Mouse (Mus musculus): ENCODE results near the gene Ccdc177. TPM values are rescaled to one million over a fixed set of nuclear protein-coding genes. Genes with fewer than 3 reads are reported as not detected.

The Ccdc177 gene
- total and polyA plus RNA-seq, 2 experiments from 2014 or later, result not detected

DNA sequence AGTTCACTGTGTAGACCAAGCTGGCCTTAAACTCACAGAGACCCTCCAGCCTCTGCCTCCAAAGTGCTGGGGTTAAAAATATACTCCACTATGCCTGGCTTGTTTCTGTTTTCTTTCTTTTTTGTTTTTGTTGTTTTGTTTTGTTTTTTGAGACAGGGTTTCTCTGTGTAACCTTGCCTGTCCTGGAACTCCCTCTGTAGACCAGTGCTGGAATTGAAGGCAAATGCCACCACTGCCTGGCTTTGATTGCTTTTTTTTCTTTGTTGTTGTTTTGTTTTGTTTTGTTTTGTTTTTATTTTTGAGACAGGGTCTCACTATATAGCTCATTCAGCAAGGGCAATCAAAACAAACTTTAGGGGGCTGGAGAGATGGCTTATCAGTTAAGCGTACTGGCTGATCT, 41.0 kb upstream of the Ccdc177 start:
- WGBS, result 100% methylated on average over 1 of the region's 1 CpGs
- H3K36me3 ChIP-seq (replicated peaks; ENCODE audit: control insufficient read depth, insufficient read depth, low read length), result no peaks in the 10 kb centered on the region
- no peaks in the 10 kb centered on the region for H3K27me3 ChIP-seq (ENCODE audit: control insufficient read depth, insufficient read depth, low read length)
- no peak for ATAC-seq (ENCODE audit: insufficient read depth, low read depth)
- H3K27ac ChIP-seq (ENCODE audit: low read depth), result no peak overlapping the region
- DNase-seq (ENCODE audit: low spot score), result no peak
- H3K9me3 ChIP-seq (replicated peaks; ENCODE audit: control insufficient read depth, low read length), result no peaks in the 10 kb centered on the region
- peaks cover 14% of the 10 kb centered on the region for H3K4me1 ChIP-seq (ENCODE audit: control insufficient read depth, insufficient read depth)
- H3K9ac ChIP-seq (replicated peaks; ENCODE audit: low read depth, low read length), result no peak overlapping the region
- H3K4me2 ChIP-seq (ENCODE audit: low read depth, low read length), result no peak overlapping the region
- no peak overlapping the region for H3K4me3 ChIP-seq (ENCODE audit: low read depth, low read length)
- no peak for TF ChIP-seq CTCF (IDR thresholded peaks at IDR 0.05; ENCODE audit: low read depth)
- no peak for TF ChIP-seq EP300 (IDR thresholded peaks at IDR 0.05; ENCODE audit: low read depth)

- no peak for TF ChIP-seq EP300 (IDR thresholded peaks at IDR 0.05; ENCODE audit: low read depth)
- TF ChIP-seq CTCF (IDR thresholded peaks at IDR 0.05; ENCODE audit: low read depth), result no peak
- ATAC-seq (ENCODE audit: insufficient read depth, low read depth) (no peak), DNase-seq (ENCODE audit: low spot score) (no peak)
- Histone ChIP-seq H3K4me1 (ENCODE audit: control insufficient read depth, insufficient read depth) (peaks cover 23% of the 10 kb centered on the region), H3K4me2 (ENCODE audit: low read depth, low read length) (no peak overlapping the region), H3K4me3 (ENCODE audit: low read depth, low read length) (no peak overlapping the region), H3K9me3 (replicated peaks; ENCODE audit: control insufficient read depth, low read length) (no peaks in the 10 kb centered on the region), H3K9ac (replicated peaks; ENCODE audit: low read depth, low read length) (no peak overlapping the region), H3K27me3 (ENCODE audit: control insufficient read depth, insufficient read depth, low read length) (no peaks in the 10 kb centered on the region), H3K27ac (ENCODE audit: low read depth) (no peak overlapping the region), H3K36me3 (replicated peaks; ENCODE audit: control insufficient read depth, insufficient read depth, low read length) (no peaks in the 10 kb centered on the region)
- 95% methylated on average over 3 of the region's 3 CpGs for WGBS
These were observed 39.7 kb upstream of the Ccdc177 start for GRCm38 (mm10) chr12:80800156-80800555.

GRCm38 (mm10) chr12:80798271-80798670, 37.8 kb upstream of the Ccdc177 start:
- no peak overlapping the region for H3K4me3 ChIP-seq (ENCODE audit: low read depth, low read length)
- H3K4me2 ChIP-seq (ENCODE audit: low read depth, low read length), result no peak overlapping the region
- peaks cover 18% of the 10 kb centered on the region for H3K4me1 ChIP-seq (ENCODE audit: control insufficient read depth, insufficient read depth)
- DNase-seq (ENCODE audit: low spot score) (no peak), ATAC-seq (ENCODE audit: insufficient read depth, low read depth) (no peak)
- H3K9ac ChIP-seq (replicated peaks; ENCODE audit: low read depth, low read length), result no peak overlapping the region
- no peaks in the 10 kb centered on the region for H3K9me3 ChIP-seq (replicated peaks; ENCODE audit: control insufficient read depth, low read length)
- H3K27ac ChIP-seq (ENCODE audit: low read depth), result no peak overlapping the region
- TF ChIP-seq CTCF (IDR thresholded peaks at IDR 0.05; ENCODE audit: low read depth), result no peak
- no peak for TF ChIP-seq EP300 (IDR thresholded peaks at IDR 0.05; ENCODE audit: low read depth)
- no peaks in the 10 kb centered on the region for H3K36me3 ChIP-seq (replicated peaks; ENCODE audit: control insufficient read depth, insufficient read depth, low read length)
- no peaks in the 10 kb centered on the region for H3K27me3 ChIP-seq (ENCODE audit: control insufficient read depth, insufficient read depth, low read length)

- no peak for ATAC-seq (ENCODE audit: insufficient read depth, low read depth)
- H3K27ac ChIP-seq (ENCODE audit: low read depth), result peak overlapping the region; percentile 63
- DNase-seq (ENCODE audit: low spot score), result peak; percentile 37
These were observed 34.7 kb upstream of the Ccdc177 start for GRCm38 (mm10) chr12:80794935-80795785.

GRCm38 (mm10) chr12:80794522-80794921, 34.0 kb upstream of the Ccdc177 start:
- H3K9ac ChIP-seq (replicated peaks; ENCODE audit: low read depth, low read length), result no peak overlapping the region
- H3K9me3 ChIP-seq (replicated peaks; ENCODE audit: control insufficient read depth, low read length), result no peaks in the 10 kb centered on the region
- 94% methylated on average over 4 of the region's 4 CpGs for whole genome bisulfite sequencing
- no peak overlapping the region for H3K27ac ChIP-seq (ENCODE audit: low read depth)
- no peaks in the 10 kb centered on the region for H3K36me3 ChIP-seq (replicated peaks; ENCODE audit: control insufficient read depth, insufficient read depth, low read length)
- no peaks in the 10 kb centered on the region for H3K27me3 ChIP-seq (ENCODE audit: control insufficient read depth, insufficient read depth, low read length)
- H3K4me2 ChIP-seq (ENCODE audit: low read depth, low read length), result no peak overlapping the region
- H3K4me1 ChIP-seq (ENCODE audit: control insufficient read depth, insufficient read depth), result peaks cover 30% of the 10 kb centered on the region
- DNase-seq (ENCODE audit: low spot score) (no peak), ATAC-seq (ENCODE audit: insufficient read depth, low read depth) (no peak)
- TF ChIP-seq EP300 (IDR thresholded peaks at IDR 0.05; ENCODE audit: low read depth), result no peak
- no peak for TF ChIP-seq CTCF (IDR thresholded peaks at IDR 0.05; ENCODE audit: low read depth)
- no peak overlapping the region for H3K4me3 ChIP-seq (ENCODE audit: low read depth, low read length)

More at GRCm38 (mm10) chr12:80794935-80795785, 34.7 kb upstream of the Ccdc177 start:
- no peak overlapping the region for H3K9ac ChIP-seq (replicated peaks; ENCODE audit: low read depth, low read length)
- no peaks in the 10 kb centered on the region for H3K27me3 ChIP-seq (ENCODE audit: control insufficient read depth, insufficient read depth, low read length)
- 42% methylated on average over 2 of the region's 2 CpGs for WGBS
- H3K36me3 ChIP-seq (replicated peaks; ENCODE audit: control insufficient read depth, insufficient read depth, low read length), result no peaks in the 10 kb centered on the region
- H3K4me3 ChIP-seq (ENCODE audit: low read depth, low read length), result no peak overlapping the region
- no peaks in the 10 kb centered on the region for H3K9me3 ChIP-seq (replicated peaks; ENCODE audit: control insufficient read depth, low read length)
- H3K4me2 ChIP-seq (ENCODE audit: low read depth, low read length), result no peak overlapping the region
- TF ChIP-seq CTCF (IDR thresholded peaks at IDR 0.05; ENCODE audit: low read depth) (no peak), EP300 (IDR thresholded peaks at IDR 0.05; ENCODE audit: low read depth) (no peak)
- H3K4me1 ChIP-seq (ENCODE audit: control insufficient read depth, insufficient read depth), result peaks cover 25% of the 10 kb centered on the region
